Mouse (Mus musculus) spleen, adult 2 months (tissue): ENCODE measurements around the gene Adgrg6.

Experiments used
- CTCF ChIP-seq: fragments of 200-500 bp; IDR thresholded peaks from 2 replicates; pipeline ENCODE4 v1.5.1; 2011; ENCODE audit warnings: mild to moderate bottlenecking, inconsistent platforms; ENCODE audit not compliant: insufficient read depth, insufficient read length, insufficient replicate concordance; ENCODE audit errors: extremely low read depth
- POLR2A ChIP-seq: fragments of 200-500 bp; IDR thresholded peaks from 2 replicates; pipeline ENCODE4 v1.6.1; 2011; ENCODE audit warnings: low read depth, low read length, inconsistent platforms

DNA sequence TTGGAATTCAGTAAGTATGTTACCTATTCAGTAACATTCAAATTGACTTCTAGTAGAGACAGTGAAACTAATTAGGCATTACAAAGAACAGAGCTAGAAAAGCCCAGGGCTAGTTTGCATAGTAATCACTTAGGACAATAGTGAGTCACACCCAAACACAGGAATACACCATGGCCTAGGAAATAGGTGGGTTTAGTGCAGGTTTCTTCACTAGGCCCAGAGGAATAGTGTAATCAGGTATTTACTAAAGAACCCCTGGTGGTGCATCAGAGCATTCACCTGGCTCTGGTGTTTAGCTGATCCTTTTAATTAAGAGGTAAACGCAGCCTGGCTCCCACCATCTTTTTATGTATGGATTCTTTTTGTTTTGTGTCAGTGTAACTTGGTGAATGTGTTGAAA, 38.0 kb upstream of the Adgrg6 start:
- TF ChIP-seq CTCF, result no peak
- no peak for TF ChIP-seq POLR2A
